Mouse (Mus musculus) ES-E14 (cell line): ENCODE results near the gene Polr3b. TPM values are rescaled to one million over a fixed set of nuclear protein-coding genes. Genes with fewer than 3 reads are reported as not detected.

Experiments
- DNase-seq: peaks from one replicate; pipeline ENCODE4 v3.0.0-alpha.2; 2013; ENCODE audit warnings: low read depth, low spot score
- H3K27ac ChIP-seq: 2 replicates; pipeline ENCODE4 v1.5.1; 2012; ENCODE audit warnings: low read depth, mild to moderate bottlenecking, low read length, moderate library complexity, mixed read lengths; ENCODE audit not compliant: poor library complexity, insufficient read depth, severe bottlenecking
- H3K36me3 ChIP-seq: 2 replicates; pipeline ENCODE4 v1.6.1; 2012; ENCODE audit warnings: mild to moderate bottlenecking, low read length, moderate library complexity, mixed read lengths; ENCODE audit not compliant: control insufficient read depth, poor library complexity, insufficient read depth, severe bottlenecking
- H3K4me1 ChIP-seq, 2 experiments: fragments of 150-350 bp in 1 of 2; sonication (generic) in 1 of 2; 2 replicates each; pipeline ENCODE4 v1.6.1; 2012; ENCODE audit warnings: low read length in 2 of 2, mild to moderate bottlenecking in 1 of 2, mixed read lengths in 1 of 2; ENCODE audit not compliant: control insufficient read depth in 2 of 2, insufficient read depth in 2 of 2, poor library complexity in 1 of 2
- H3K4me3 ChIP-seq, 2 experiments: fragments of 150-350 bp in 1 of 2; sonication (generic) in 1 of 2; 2 replicates each; pipeline ENCODE4 v1.5.1; 2012; ENCODE audit warnings: low read length in 2 of 2, low read depth in 1 of 2, mild to moderate bottlenecking in 1 of 2, mixed read lengths in 1 of 2; ENCODE audit not compliant: insufficient read depth in 1 of 2, poor library complexity in 1 of 2, severe bottlenecking in 1 of 2
- H3K9ac ChIP-seq: 2 replicates; pipeline ENCODE4 v1.6.1; 2012; ENCODE audit warnings: low read depth, mild to moderate bottlenecking, low read length, mixed read lengths; ENCODE audit not compliant: poor library complexity, insufficient read depth, severe bottlenecking
- H3K9me3 ChIP-seq: fragments of 150-350 bp; sonication (generic); 2 replicates; pipeline ENCODE4 v1.6.1; 2012; ENCODE audit warnings: low read depth, mild to moderate bottlenecking, low read length; ENCODE audit not compliant: control insufficient read depth, insufficient read depth
- CHD2 ChIP-seq: IDR thresholded peaks from 2 replicates; pipeline ENCODE4 v1.6.1; 2014; ENCODE audit warnings: mild to moderate bottlenecking, low read depth, low read length, inconsistent platforms
- HCFC1 ChIP-seq: IDR thresholded peaks from 2 replicates; pipeline ENCODE4 v1.6.1; 2012; ENCODE audit warnings: low read length, inconsistent platforms, borderline replicate concordance; ENCODE audit not compliant: insufficient read depth
- MAFK ChIP-seq: IDR thresholded peaks from 2 replicates; pipeline ENCODE4 v1.6.1; 2014; ENCODE audit warnings: mild to moderate bottlenecking, low read depth, low read length, inconsistent platforms; ENCODE audit not compliant: insufficient read depth
- ZC3H11A ChIP-seq: IDR thresholded peaks from 2 replicates; pipeline ENCODE4 v1.6.1; 2012; ENCODE audit warnings: low read depth, mild to moderate bottlenecking, inconsistent platforms, low read length, borderline replicate concordance
- ZNF384 ChIP-seq: IDR thresholded peaks from 2 replicates; pipeline ENCODE4 v1.6.1; 2012; ENCODE audit warnings: low read depth, low read length, inconsistent platforms
- in situ Hi-C, 2 experiments: fragments of 600-800 bp; cut with MboI; formaldehyde crosslinking; loops; one replicate each; pipeline ENCODE4 v1.15.1; 2025; ENCODE audit warnings: low sequenced_read_pairs in 2 of 2, inconsistent platforms in 1 of 2; ENCODE audit not compliant: unreplicated experiment in 2 of 2
- total RNA-seq: library from RNA; depleted of rRNA; stranded (reverse); fragments of 300-350 nt; gene quantifications from 2 replicates; pipeline ENCODE4 v1.2.3, GENCODE M21; 2012

Gene Polr3b
- total RNA-seq, 1 experiment = 29.2 TPM

GRCm38 (mm10) chr10:84756435-84757095 lies 134.5 kb downstream of the Polr3b start:
- no peak overlapping the region for H3K9ac ChIP-seq
- H3K4me3 ChIP-seq = peak overlapping the region; percentile 28 to 32; a peak in 3 of 4 replicates
- in situ Hi-C loops = no loop called here
- DNase-seq = no peak
- H3K4me1 ChIP-seq = peaks cover 0 to 15% of the 10 kb centered on the region in 2 experiments; a peak in 2 of 4 replicates
- no peaks in the 10 kb centered on the region for H3K9me3 ChIP-seq
- no peak overlapping the region for H3K27ac ChIP-seq
- H3K36me3 ChIP-seq = no peaks in the 10 kb centered on the region
- no peak for TF ChIP-seq HCFC1
- TF ChIP-seq ZNF384 = no peak
- TF ChIP-seq ZC3H11A = no peak
- TF ChIP-seq MAFK = no peak
- no peak for TF ChIP-seq CHD2

GRCm38 (mm10) chr10:84757426-84758199 lies 135.5 kb downstream of the Polr3b start:
- Histone ChIP-seq H3K9me3 (no peaks in the 10 kb centered on the region), H3K27ac (no peak overlapping the region), H3K9ac (no peak overlapping the region), H3K36me3 (no peaks in the 10 kb centered on the region), H3K4me1 (peaks cover 0 to 15% of the 10 kb centered on the region in 2 experiments; a peak in 2 of 4 replicates), H3K4me3 (no peak overlapping the region)
- TF ChIP-seq ZNF384 = no peak
- no peak for TF ChIP-seq MAFK
- TF ChIP-seq CHD2 = no peak
- TF ChIP-seq HCFC1 = no peak
- no peak for TF ChIP-seq ZC3H11A
- DNase-seq = no peak
- in situ Hi-C loops = no loop called here

GRCm38 (mm10) chr10:84758200-84758468 lies 136.0 kb downstream of the Polr3b start:
- no peak for TF ChIP-seq HCFC1
- no peak for TF ChIP-seq CHD2
- TF ChIP-seq MAFK = no peak
- TF ChIP-seq ZNF384 = no peak
- TF ChIP-seq ZC3H11A = no peak
- Histone ChIP-seq H3K36me3 (no peaks in the 10 kb centered on the region), H3K4me3 (no peak overlapping the region), H3K4me1 (peaks cover 0 to 15% of the 10 kb centered on the region in 2 experiments; a peak in 2 of 4 replicates), H3K27ac (no peak overlapping the region), H3K9me3 (no peaks in the 10 kb centered on the region), H3K9ac (no peak overlapping the region)
- in situ Hi-C loops = no loop called here
- no peak for DNase-seq

GRCm38 (mm10) chr10:84758483-84759431 lies 136.7 kb downstream of the Polr3b start:
- DNase-seq = peak; percentile 26
- Histone ChIP-seq H3K9ac (no peak overlapping the region), H3K36me3 (no peaks in the 10 kb centered on the region), H3K27ac (no peak overlapping the region), H3K4me1 (peaks cover 0 to 15% of the 10 kb centered on the region in 2 experiments; a peak in 2 of 4 replicates), H3K4me3 (peak overlapping the region; percentile 10 to 38), H3K9me3 (no peaks in the 10 kb centered on the region)
- in situ Hi-C loops = no loop called here
- TF ChIP-seq ZNF384 = no peak
- TF ChIP-seq ZC3H11A = no peak
- TF ChIP-seq MAFK = no peak
- no peak for TF ChIP-seq HCFC1
- no peak for TF ChIP-seq CHD2
